Mouse (Mus musculus) c-Kit-negative CD71-positive TER-119-positive erythroid progenitor cells, embryonic 14.5 days (primary cell): Measurements from ENCODE around the gene Cxxc4.
"Not testable (repeated sequence)": the region's sequence is repeated elsewhere in the genome, so short reads cannot be mapped to it uniquely, and the experiment has no call there.

Experiments used
- DNase-seq: peaks from one replicate; pipeline ENCODE4 v3.0.0-alpha.2; 2013; ENCODE audit warnings: low read depth, low spot score

Gene Cxxc4

GRCm38 (mm10) chr3:134236414-134237112 lies at the start of gene Cxxc4:
Cxxc4 (plus strand) TSS chr3:134236484.
- no peak for DNase-seq

GRCm38 (mm10) chr3:134188979-134189946 lies 47.0 kb upstream of the Cxxc4 start:
- DNase-seq: no peak

GRCm38 (mm10) chr3:134190046-134190445 lies 46.2 kb upstream of the Cxxc4 start:
- no peak for DNase-seq

GRCm38 (mm10) chr3:134199892-134200291 lies 36.4 kb upstream of the Cxxc4 start:
- no peak for DNase-seq

GRCm38 (mm10) chr3:134206624-134207023 lies 29.7 kb upstream of the Cxxc4 start:
- no peak for DNase-seq

GRCm38 (mm10) chr3:134210950-134211349 lies 25.3 kb upstream of the Cxxc4 start:
- no peak for DNase-seq

GRCm38 (mm10) chr3:134219881-134220280 lies 16.4 kb upstream of the Cxxc4 start:
- not testable (repeated sequence) for DNase-seq

GRCm38 (mm10) chr3:134221002-134221401 lies 15.3 kb upstream of the Cxxc4 start:
- no peak for DNase-seq

- no peak for DNase-seq
Measured at GRCm38 (mm10) chr3:134222593-134222992, 13.7 kb upstream of the Cxxc4 start.

- DNase-seq: no peak
Measured at GRCm38 (mm10) chr3:134223956-134224355, 12.3 kb upstream of the Cxxc4 start.

GRCm38 (mm10) chr3:134225928-134226327 lies 10.4 kb upstream of the Cxxc4 start:
- DNase-seq: no peak

GRCm38 (mm10) chr3:134232753-134233152 lies 3.5 kb upstream of the Cxxc4 start:
- no peak for DNase-seq

- no peak for DNase-seq
Measured at GRCm38 (mm10) chr3:134235491-134236413, 532 bp upstream of the Cxxc4 start.

GRCm38 (mm10) chr3:134237113-134237805 lies 975 bp downstream of the Cxxc4 start:
- DNase-seq: no peak

GRCm38 (mm10) chr3:134238621-134239310 lies 2.5 kb downstream of the Cxxc4 start:
- DNase-seq: no peak

GRCm38 (mm10) chr3:134239321-134239970 lies 3.2 kb downstream of the Cxxc4 start:
- no peak for DNase-seq

GRCm38 (mm10) chr3:134239971-134240717 lies 3.9 kb downstream of the Cxxc4 start:
- DNase-seq: no peak

- DNase-seq: no peak
Measured at GRCm38 (mm10) chr3:134240718-134241025, 4.4 kb downstream of the Cxxc4 start.

- DNase-seq: no peak
Measured at GRCm38 (mm10) chr3:134243168-134243849, 7.0 kb downstream of the Cxxc4 start.
